26 mouse cellular contexts compared by ENCODE assay signal in the genomic region with DNA sequence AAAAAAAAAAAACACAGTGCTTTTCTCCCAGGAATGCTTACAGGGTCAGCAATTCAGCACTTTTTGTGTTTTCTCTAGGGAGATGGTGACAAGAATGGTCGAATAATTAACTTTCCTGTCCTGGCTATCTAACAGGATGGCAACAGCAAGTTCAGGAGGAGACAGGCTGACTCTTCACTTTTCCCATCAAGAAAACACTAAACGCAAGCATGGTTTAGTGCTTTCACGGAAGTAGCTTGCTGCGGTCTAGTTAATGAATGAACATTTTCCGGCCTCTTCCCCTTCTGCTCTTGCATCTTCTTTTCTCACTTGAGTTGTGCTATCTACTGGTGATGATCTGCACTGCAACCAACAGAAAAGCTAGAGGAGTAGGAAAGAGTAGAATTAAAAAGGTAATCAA.
A peak's percentile ranks its signal among the peaks of the same experiment; 100 is the strongest.
DNase-seq lines count a peak whose midpoint lies in the region; ATAC-seq and TF ChIP-seq lines count a peak whose summit lies in the region.
"Had no signal": no experiment of that assay in that cellular context is flagged by ENCODE, and none has a peak within 500 bp of the region (broad histone marks: within the 10 kb centered on the region; RNA-seq: fewer than 3 reads in every experiment).

No protein-coding gene starts in this region.

- H3K4me3 ChIP-seq in kidney, embryonic 14.5 days (ENCODE audit: low read length), result no peak overlapping the region
- no peak overlapping the region for H3K4me3 ChIP-seq in CH12.LX (replicated peaks in 1 of 3; ENCODE audit: low read depth in 2 of 3, low read length in 2 of 3, poor library complexity in 1 of 3)
- H3K4me3 ChIP-seq in intestine, postnatal 0 days (ENCODE audit: low read depth, low read length), result no peak overlapping the region
- H3K4me3 ChIP-seq: forebrain, embryonic 13.5 days; hindbrain, embryonic 10.5 days; limb, embryonic 12.5 days; liver, embryonic 15.5 days; lung, embryonic 15.5 days; midbrain, embryonic 10.5 days; myocyte; neural tube, embryonic 12.5 days; stomach, embryonic 15.5 days had no signal

- in situ Hi-C loops in CH12.LX (cut with MboI; ENCODE audit: low pct_ligation_motif_present, low pct_unique_long_range_greater_than_20kb, low sequenced_read_pairs), result no loop called here

- no peaks in the 10 kb centered on the region for H3K27me3 ChIP-seq in kidney, embryonic 14.5 days (ENCODE audit: control insufficient read depth, insufficient read depth, low read length)
- no peaks in the 10 kb centered on the region for H3K27me3 ChIP-seq in CH12.LX (replicated peaks)
- H3K27me3 ChIP-seq in intestine, postnatal 0 days (replicated peaks; ENCODE audit: control insufficient read depth, insufficient read depth, low read length), result no peaks in the 10 kb centered on the region
- H3K27me3 ChIP-seq: forebrain, embryonic 13.5 days; limb, embryonic 12.5 days; liver, embryonic 15.5 days; lung, embryonic 15.5 days; neural tube, embryonic 12.5 days; stomach, embryonic 15.5 days had no signal

- peak; percentile 30 for DNase-seq in kidney, adult 11 months
- peak; percentile 24 for DNase-seq in CH12.LX (ENCODE audit: extremely low read depth)
- peak; percentile 64 for DNase-seq in kidney, adult 9 months
- DNase-seq in kidney, postnatal 14 days, result peak; percentile 21
- no peak for DNase-seq in cerebellum, postnatal 14 days
- DNase-seq in right cerebral cortex, adult 18-20 months, result no peak
- DNase-seq: cerebellum, adult 8-10 months; cerebellum, postnatal 36 days; gastrocnemius, postnatal 14 days; heart, postnatal 14 days; right cerebral cortex, postnatal 25 days had no signal

- dilution Hi-C loops in CH12.LX (cut with MboI; ENCODE audit: extremely low pct_ligation_motif_present, extremely low pct_unique_long_range_greater_than_20kb, low sequenced_read_pairs), result no loop called here

- no peak overlapping the region for H3K9ac ChIP-seq in kidney, embryonic 14.5 days (ENCODE audit: low read depth, low read length)
- H3K9ac ChIP-seq in CH12.LX (ENCODE audit: insufficient read depth, low read depth), result no peak overlapping the region
- no peak overlapping the region for H3K9ac ChIP-seq in intestine, postnatal 0 days (ENCODE audit: low read depth, low read length)
- H3K9ac ChIP-seq: forebrain, embryonic 13.5 days; limb, embryonic 12.5 days; liver, embryonic 15.5 days; lung, embryonic 15.5 days; neural tube, embryonic 12.5 days; stomach, embryonic 15.5 days had no signal

- no peaks in the 10 kb centered on the region for H3K9me3 ChIP-seq in kidney, embryonic 14.5 days (ENCODE audit: control insufficient read depth, low read length)
- H3K9me3 ChIP-seq in CH12.LX (replicated peaks; ENCODE audit: low read length), result no peaks in the 10 kb centered on the region
- no peaks in the 10 kb centered on the region for H3K9me3 ChIP-seq in intestine, postnatal 0 days (ENCODE audit: control insufficient read depth)
- H3K9me3 ChIP-seq: forebrain, embryonic 13.5 days; hindbrain, embryonic 10.5 days; limb, embryonic 12.5 days; liver, embryonic 15.5 days; lung, embryonic 15.5 days; midbrain, embryonic 10.5 days; neural tube, embryonic 12.5 days; stomach, embryonic 15.5 days had no signal

- no peaks in the 10 kb centered on the region for H3K4me1 ChIP-seq in kidney, embryonic 14.5 days (ENCODE audit: control insufficient read depth, insufficient read depth, low read length)
- H3K4me1 ChIP-seq in CH12.LX (ENCODE audit: control insufficient read depth in 1 of 2, insufficient read depth in 2 of 2), result no peaks in the 10 kb centered on the region
- H3K4me1 ChIP-seq in intestine, postnatal 0 days (replicated peaks; ENCODE audit: control insufficient read depth, insufficient read depth, low read length), result no peaks in the 10 kb centered on the region
- H3K4me1 ChIP-seq: forebrain, embryonic 13.5 days; hindbrain, embryonic 10.5 days; limb, embryonic 12.5 days; liver, embryonic 15.5 days; lung, embryonic 15.5 days; midbrain, embryonic 10.5 days; neural tube, embryonic 12.5 days; stomach, embryonic 15.5 days had no signal

- no peak overlapping the region for H3K4me2 ChIP-seq in kidney, embryonic 14.5 days (replicated peaks; ENCODE audit: low read depth, low read length)
- no peak overlapping the region for H3K4me2 ChIP-seq in CH12.LX (ENCODE audit: insufficient read depth, low read depth, poor library complexity, severe bottlenecking)
- H3K4me2 ChIP-seq in intestine, postnatal 0 days (replicated peaks; ENCODE audit: low read depth), result no peak overlapping the region
- H3K4me2 ChIP-seq: forebrain, embryonic 13.5 days; limb, embryonic 12.5 days; liver, embryonic 15.5 days; lung, embryonic 15.5 days; neural tube, embryonic 12.5 days; stomach, embryonic 15.5 days had no signal

- TF ChIP-seq EP300 in CH12.LX (IDR thresholded peaks at IDR 0.05; ENCODE audit: low read length), result no peak

- peak in 1 of 2 experiments; percentile 39; a peak in 2 of 4 replicates for TF ChIP-seq CTCF in CH12.LX (conservative IDR thresholded peaks at IDR 0.05 in 1 of 2, IDR thresholded peaks at IDR 0.05 in 1 of 2; ENCODE audit: low read depth in 2 of 2, low read length in 2 of 2)
- TF ChIP-seq CTCF in intestine, postnatal 0 days (IDR thresholded peaks at IDR 0.05; ENCODE audit: low read depth), result no peak

- no peak overlapping the region for H3K27ac ChIP-seq in kidney, embryonic 14.5 days (ENCODE audit: low read depth, low read length)
- H3K27ac ChIP-seq in CH12.LX (ENCODE audit: insufficient read depth, low read depth), result no peak overlapping the region
- H3K27ac ChIP-seq in intestine, postnatal 0 days (ENCODE audit: low read depth, low read length), result no peak overlapping the region
- H3K27ac ChIP-seq: forebrain, embryonic 13.5 days; hindbrain, embryonic 10.5 days; limb, embryonic 12.5 days; liver, embryonic 15.5 days; lung, embryonic 15.5 days; midbrain, embryonic 10.5 days; neural tube, embryonic 12.5 days; stomach, embryonic 15.5 days had no signal

- no peak for ATAC-seq in kidney, embryonic 14.5 days (ENCODE audit: low FRiP score, low TSS enrichment)
- ATAC-seq in intestine, postnatal 0 days, result no peak
- ATAC-seq: forebrain, embryonic 13.5 days; hindbrain, embryonic 16.5 days; intestine, embryonic 16.5 days; midbrain, embryonic 16.5 days; Patski had no signal

- H3K79me2 ChIP-seq in CH12.LX (replicated peaks; ENCODE audit: control insufficient read depth, extremely low read depth, insufficient read depth, poor library complexity, severe bottlenecking), result no peaks in the 10 kb centered on the region

- no peaks in the 10 kb centered on the region for H3K36me3 ChIP-seq in kidney, embryonic 14.5 days (ENCODE audit: control insufficient read depth, insufficient read depth, low read length)
- H3K36me3 ChIP-seq in CH12.LX (replicated peaks in 1 of 2; ENCODE audit: control insufficient read depth in 1 of 2, insufficient read depth in 1 of 2, low read length in 1 of 2), result no peaks in the 10 kb centered on the region
- H3K36me3 ChIP-seq in intestine, postnatal 0 days (ENCODE audit: control insufficient read depth, insufficient read depth), result no peaks in the 10 kb centered on the region
- H3K36me3 ChIP-seq: hindbrain, embryonic 10.5 days; limb, embryonic 12.5 days; liver, embryonic 15.5 days; lung, embryonic 15.5 days; midbrain, embryonic 10.5 days; neural tube, embryonic 12.5 days; stomach, embryonic 15.5 days had no signal

- 65% methylated on average over 5 of the region's 5 CpGs for WGBS in kidney, embryonic 14.5 days
- WGBS in intestine, postnatal 0 days, result 62% methylated on average over 5 of the region's 5 CpGs

- no peak for TF ChIP-seq POLR2A in CH12.LX (IDR thresholded peaks at IDR 0.05; ENCODE audit: low read depth, low read length)

- peak; percentile 17 for TF ChIP-seq RAD21 in CH12.LX (IDR thresholded peaks at IDR 0.05; ENCODE audit: low read depth, low read length)

TF ChIP-seq in CH12.LX, 34 proteins besides CTCF, POLR2A, EP300 and RAD21:
- TF ChIP-seq ZNF384 (IDR thresholded peaks at IDR 0.05; ENCODE audit: low read depth, low read length) (peak; percentile 22; the same call in 1 of the 2 replicates), MXI1 (IDR thresholded peaks at IDR 0.05; ENCODE audit: low read depth, low read length) (no peak), JUND (conservative IDR thresholded peaks at IDR 0.05; ENCODE audit: low read depth, low read length) (no peak), CHD1 (IDR thresholded peaks at IDR 0.05; ENCODE audit: low read depth, low read length) (no peak), SMC3 (IDR thresholded peaks at IDR 0.05; ENCODE audit: low read depth, low read length) (peak; percentile 40), ELF1 (IDR thresholded peaks at IDR 0.05; ENCODE audit: low read depth, low read length) (0 out of 2 replicates have a peak, but pooled peaks have one; percentile 32), USF2 (conservative IDR thresholded peaks at IDR 0.05; ENCODE audit: low read depth, low read length) (no peak)

Comparison
In these comparisons a context has a peak if more than half of its experiments do, and no peak if none do; other contexts are left out.
1. DNase-seq: peak in kidney, adult 11 months (single experiment), CH12.LX (single experiment), kidney, adult 9 months (single experiment) and kidney, postnatal 14 days (single experiment); none in cerebellum, postnatal 14 days (0 of 2) and right cerebral cortex, adult 18-20 months (single experiment).